Mouse (Mus musculus): ENCODE measurements around the gene Fibp. TPM values are rescaled to one million over a fixed set of nuclear protein-coding genes. Genes with fewer than 3 reads are reported as not detected.

The Fibp gene
- polyA plus RNA-seq, 1 experiment from 2014 or later: 133 TPM

DNA sequence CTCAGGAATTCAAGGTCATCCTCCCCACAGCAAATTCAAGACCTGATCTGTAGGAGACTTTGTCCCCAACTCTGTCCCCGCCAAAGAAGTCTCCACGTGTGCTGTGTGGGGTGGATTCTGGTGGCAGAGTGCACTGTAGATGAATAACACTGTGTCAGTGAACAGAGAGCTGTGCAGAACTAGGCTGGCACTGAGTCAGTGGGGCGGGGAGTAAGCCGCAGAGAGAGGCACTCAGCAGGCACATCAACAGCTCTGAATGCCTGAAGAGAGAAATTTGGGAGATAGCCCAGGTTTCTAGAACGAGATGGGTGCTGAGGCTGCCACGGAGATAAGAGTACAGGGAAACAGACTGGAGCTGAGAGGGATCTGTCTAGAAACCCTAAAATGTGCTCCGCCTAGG, 1.4 kb upstream of the Fibp start:
- TF ChIP-seq CTCF (IDR thresholded peaks at IDR 0.05): no peak
- no peak for TF ChIP-seq EP300 (IDR thresholded peaks at IDR 0.05)
- Histone ChIP-seq H3K4me1 (ENCODE audit: insufficient read depth, low read depth, low read length) (peaks cover 13% of the 10 kb centered on the region), H3K9ac (replicated peaks; ENCODE audit: low read depth) (no peak overlapping the region)

DNA sequence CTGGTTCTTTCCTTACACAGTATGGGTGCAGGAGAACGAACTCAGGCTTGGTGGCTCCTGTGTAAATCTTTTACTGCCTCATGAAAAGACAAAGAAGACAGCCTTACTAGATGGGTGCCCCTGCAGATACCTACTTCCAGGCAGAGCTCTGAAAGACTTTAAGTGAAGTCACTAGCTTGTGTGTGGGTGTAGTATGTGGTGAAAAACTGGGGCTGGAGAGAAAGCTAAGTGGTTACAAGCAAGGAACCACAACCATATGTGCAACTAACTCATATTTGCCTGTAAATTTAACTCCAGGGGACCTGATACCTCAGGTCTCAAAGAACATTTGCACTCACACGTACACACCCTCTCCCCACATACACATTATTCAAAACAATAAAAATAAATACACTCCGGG, 519 bp upstream of the Fibp start:
- 24% methylated on average over 3 of the region's 3 CpGs for WGBS
- Histone ChIP-seq H3K27me3 (replicated peaks; ENCODE audit: insufficient read depth, low read length) (no peaks in the 10 kb centered on the region), H3K4me3 (ENCODE audit: low read depth, low read length) (peak overlapping the region; percentile 78), H3K9me3 (ENCODE audit: low read length) (no peaks in the 10 kb centered on the region), H3K27ac (ENCODE audit: low read length) (0 out of 2 replicates have a peak overlapping the region, but pooled peaks have one; percentile 73), H3K4me2 (replicated peaks; ENCODE audit: low read depth, low read length) (peak overlapping the region; percentile 71), H3K4me1 (ENCODE audit: insufficient read depth, low read depth, low read length) (peaks cover 13% of the 10 kb centered on the region), H3K36me3 (ENCODE audit: insufficient read depth, low read length) (peaks cover 2% of the 10 kb centered on the region; the same call in 1 of the 2 replicates), H3K9ac (replicated peaks; ENCODE audit: low read depth) (no peak overlapping the region)
- TF ChIP-seq CTCF (IDR thresholded peaks at IDR 0.05) (no peak), EP300 (IDR thresholded peaks at IDR 0.05) (no peak)
- DNase-seq (ENCODE audit: low spot score): no peak
- no peak for ATAC-seq

More for the DNA sequence above, 1.4 kb upstream of the Fibp start:
- ATAC-seq (no peak), DNase-seq (ENCODE audit: low spot score) (no peak)
- Histone ChIP-seq H3K27ac (ENCODE audit: low read length) (no peak overlapping the region), H3K9me3 (ENCODE audit: low read length) (no peaks in the 10 kb centered on the region), H3K27me3 (replicated peaks; ENCODE audit: insufficient read depth, low read length) (no peaks in the 10 kb centered on the region), H3K4me3 (ENCODE audit: low read depth, low read length) (no peak overlapping the region), H3K4me2 (replicated peaks; ENCODE audit: low read depth, low read length) (no peak overlapping the region), H3K36me3 (ENCODE audit: insufficient read depth, low read length) (no peaks in the 10 kb centered on the region; the same call in 1 of the 2 replicates)
- WGBS: 58% methylated on average over 7 of the region's 7 CpGs

- Histone ChIP-seq H3K9ac (replicated peaks; ENCODE audit: low read depth) (peak overlapping the region; percentile 69; the same call in 1 of the 2 replicates), H3K36me3 (ENCODE audit: insufficient read depth, low read length) (peaks cover 14% of the 10 kb centered on the region), H3K4me3 (ENCODE audit: low read depth, low read length) (no peak overlapping the region; the same call in 1 of the 2 replicates), H3K27me3 (replicated peaks; ENCODE audit: insufficient read depth, low read length) (no peaks in the 10 kb centered on the region), H3K4me1 (ENCODE audit: insufficient read depth, low read depth, low read length) (peaks cover 7% of the 10 kb centered on the region), H3K27ac (ENCODE audit: low read length) (no peak overlapping the region), H3K4me2 (replicated peaks; ENCODE audit: low read depth, low read length) (peak overlapping the region; percentile 71), H3K9me3 (ENCODE audit: low read length) (no peaks in the 10 kb centered on the region)
- no peak for DNase-seq (ENCODE audit: low spot score)
- 78% methylated on average over 6 of the region's 6 CpGs for WGBS
- ATAC-seq: no peak
- no peak for TF ChIP-seq CTCF (IDR thresholded peaks at IDR 0.05)
- TF ChIP-seq EP300 (IDR thresholded peaks at IDR 0.05): no peak
Observed at GRCm38 (mm10) chr19:5461411-5461810, 996 bp downstream of the Fibp start.

- Histone ChIP-seq H3K9me3 (ENCODE audit: low read length) (no peaks in the 10 kb centered on the region), H3K27ac (ENCODE audit: low read length) (no peak overlapping the region), H3K36me3 (ENCODE audit: insufficient read depth, low read length) (peaks cover 14% of the 10 kb centered on the region), H3K4me3 (ENCODE audit: low read depth, low read length) (no peak overlapping the region), H3K4me2 (replicated peaks; ENCODE audit: low read depth, low read length) (no peak overlapping the region), H3K9ac (replicated peaks; ENCODE audit: low read depth) (no peak overlapping the region), H3K27me3 (replicated peaks; ENCODE audit: insufficient read depth, low read length) (no peaks in the 10 kb centered on the region), H3K4me1 (ENCODE audit: insufficient read depth, low read depth, low read length) (peaks cover 3% of the 10 kb centered on the region; the same call in 1 of the 2 replicates)
- no peak for ATAC-seq
- TF ChIP-seq CTCF (IDR thresholded peaks at IDR 0.05) (no peak), EP300 (IDR thresholded peaks at IDR 0.05) (no peak)
- 87% methylated on average over 9 of the region's 9 CpGs for WGBS
- DNase-seq (ENCODE audit: low spot score): no peak
Observed at GRCm38 (mm10) chr19:5463212-5463611, 2.8 kb downstream of the Fibp start.

DNA sequence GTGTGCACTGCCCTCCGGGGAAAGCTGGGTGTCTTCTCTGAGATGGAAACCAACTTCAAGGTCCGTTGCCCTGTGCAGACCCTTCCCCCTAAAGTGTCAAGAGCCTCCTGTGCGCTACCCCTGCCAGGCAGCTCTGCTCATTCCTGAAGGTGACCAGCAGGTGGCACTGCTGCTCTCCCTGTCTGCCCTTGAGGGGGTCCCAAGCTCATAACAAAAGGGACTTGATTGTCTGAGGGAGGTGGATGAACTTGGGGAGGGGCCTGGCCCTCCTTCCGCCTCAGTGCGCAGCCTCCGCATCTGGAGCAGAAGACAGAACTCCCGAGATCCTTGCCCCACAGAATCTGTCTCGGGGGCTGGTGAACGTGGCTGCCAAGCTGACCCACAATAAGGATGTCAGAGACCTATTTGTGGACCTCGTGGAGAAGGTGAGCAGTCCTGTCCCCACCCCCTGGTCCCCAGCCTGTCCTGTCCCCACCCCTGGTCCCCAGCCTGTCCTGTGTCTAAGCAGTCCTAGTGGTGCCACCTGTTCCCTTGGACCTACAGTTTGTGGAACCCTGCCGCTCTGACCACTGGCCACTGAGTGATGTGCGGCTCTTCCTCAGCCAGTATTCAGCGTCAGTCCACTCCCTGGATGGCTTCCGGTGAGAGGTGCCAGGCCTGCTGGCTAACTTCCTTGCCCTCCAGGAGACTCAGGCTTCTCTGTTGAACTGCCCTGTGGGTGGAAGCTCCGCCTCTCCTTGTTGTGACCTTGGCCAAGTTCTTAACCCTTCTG, 3.6 kb downstream of the Fibp start:
- H3K4me1 ChIP-seq (ENCODE audit: insufficient read depth, low read depth, low read length): peaks cover 3% of the 10 kb centered on the region; the same call in 1 of the 2 replicates
- H3K27ac ChIP-seq (ENCODE audit: low read length): peak overlapping the region; percentile 61; the same call in 1 of the 2 replicates
- ATAC-seq (peak; percentile 60), DNase-seq (ENCODE audit: low spot score) (peak; percentile 72)
- no peak for TF ChIP-seq EP300 (IDR thresholded peaks at IDR 0.05)
- TF ChIP-seq CTCF (IDR thresholded peaks at IDR 0.05): peak; percentile 95
- no peak overlapping the region for H3K9ac ChIP-seq (replicated peaks; ENCODE audit: low read depth)
- H3K9me3 ChIP-seq (ENCODE audit: low read length): no peaks in the 10 kb centered on the region
- peak overlapping the region; percentile 25; the same call in 1 of the 2 replicates for H3K4me2 ChIP-seq (replicated peaks; ENCODE audit: low read depth, low read length)
- H3K4me3 ChIP-seq (ENCODE audit: low read depth, low read length): no peak overlapping the region
- peaks cover 14% of the 10 kb centered on the region for H3K36me3 ChIP-seq (ENCODE audit: insufficient read depth, low read length)
- WGBS: 29% methylated on average over 15 of the region's 15 CpGs
- H3K27me3 ChIP-seq (replicated peaks; ENCODE audit: insufficient read depth, low read length): no peaks in the 10 kb centered on the region

DNA sequence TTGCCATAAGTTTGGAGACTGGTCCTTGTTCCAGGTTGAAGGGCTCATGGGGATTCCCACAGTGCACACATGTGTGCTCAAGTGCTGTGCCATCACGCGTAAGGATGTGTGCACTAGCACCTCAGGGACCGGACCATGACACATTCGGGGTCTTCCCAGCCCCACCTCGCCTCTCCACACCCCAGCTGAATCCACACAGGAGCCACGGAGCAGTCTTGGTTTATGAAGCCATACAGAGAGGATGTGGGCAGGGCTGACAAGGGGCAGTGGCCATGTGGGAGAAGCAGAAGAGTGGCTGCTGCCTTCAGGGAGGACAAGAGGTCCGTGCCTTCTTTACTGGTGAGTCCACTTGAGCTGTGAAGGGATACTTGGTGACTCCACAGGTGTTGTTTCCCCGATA, 4.6 kb downstream of the Fibp start:
- Histone ChIP-seq H3K27me3 (replicated peaks; ENCODE audit: insufficient read depth, low read length) (no peaks in the 10 kb centered on the region), H3K9me3 (ENCODE audit: low read length) (no peaks in the 10 kb centered on the region), H3K36me3 (ENCODE audit: insufficient read depth, low read length) (peaks cover 14% of the 10 kb centered on the region), H3K4me1 (ENCODE audit: insufficient read depth, low read depth, low read length) (peaks cover 1% of the 10 kb centered on the region; the same call in 1 of the 2 replicates), H3K9ac (replicated peaks; ENCODE audit: low read depth) (no peak overlapping the region), H3K4me3 (ENCODE audit: low read depth, low read length) (no peak overlapping the region), H3K27ac (ENCODE audit: low read length) (no peak overlapping the region), H3K4me2 (replicated peaks; ENCODE audit: low read depth, low read length) (no peak overlapping the region)
- 94% methylated on average over 8 of the region's 8 CpGs for WGBS
- TF ChIP-seq CTCF (IDR thresholded peaks at IDR 0.05) (no peak), EP300 (IDR thresholded peaks at IDR 0.05) (no peak)
- ATAC-seq: no peak
- no peak for DNase-seq (ENCODE audit: low spot score)
